Mouse (Mus musculus): ENCODE results near the gene Slco3a1. TPM values are rescaled to one million over a fixed set of nuclear protein-coding genes. Genes with fewer than 3 reads are reported as not detected.

Gene Slco3a1
- total and polyA plus RNA-seq, 2 experiments = 2.1 to 4.3 TPM

DNA sequence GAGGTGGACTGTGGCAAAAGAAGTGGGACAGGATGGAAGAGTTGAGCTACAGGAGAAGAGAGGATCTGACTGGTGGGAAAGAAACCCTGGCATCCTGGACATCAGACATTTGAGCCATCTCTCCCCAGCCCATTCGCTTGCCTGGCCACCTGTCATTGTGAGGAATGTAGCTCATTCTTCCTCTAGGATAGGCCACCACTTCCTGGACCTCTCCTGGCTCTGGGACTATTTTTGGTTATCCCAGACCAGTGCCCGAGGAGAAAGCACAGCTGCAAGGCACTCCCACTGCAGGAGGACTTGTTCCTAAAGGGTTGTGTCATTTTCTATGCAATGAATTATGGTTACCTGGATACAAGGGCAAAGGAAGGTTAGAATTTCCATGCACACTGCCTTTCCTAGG lies 103.5 kb downstream of the Slco3a1 start:
- WGBS = 57% methylated on average over 2 of the region's 2 CpGs

DNA sequence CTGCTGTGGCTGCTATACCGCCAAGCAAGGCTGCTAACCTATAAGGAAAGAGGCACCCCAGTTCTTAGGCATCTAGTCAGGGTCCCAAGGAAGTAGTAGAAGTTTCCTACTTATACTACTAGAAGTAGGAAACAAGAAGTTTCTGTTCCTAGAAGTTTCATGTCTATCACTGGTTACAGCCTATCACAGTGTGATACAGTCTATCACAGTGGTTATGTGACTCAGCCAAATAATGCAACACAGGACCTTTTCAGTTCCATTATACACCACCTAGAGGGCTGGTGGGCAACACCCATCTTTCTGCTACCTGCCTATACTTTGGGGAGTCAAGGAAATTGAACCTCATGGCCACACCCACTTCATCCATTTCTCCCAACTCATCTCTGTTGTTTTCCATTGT lies 104.8 kb downstream of the Slco3a1 start:
- WGBS = 100% methylated on average over 1 of the region's 1 CpGs
- no peak for DNase-seq (ENCODE audit: extremely low read depth, low read depth, low spot score)
- Histone ChIP-seq H3K79me2 (ENCODE audit: control insufficient read depth, insufficient read depth, low read length) (no peaks in the 10 kb centered on the region), H3K4me1 (ENCODE audit: control insufficient read depth, insufficient read depth, low read length) (no peaks in the 10 kb centered on the region), H3K4me3 (ENCODE audit: insufficient read depth, low read depth, low read length) (no peak overlapping the region), H3K36me3 (ENCODE audit: control insufficient read depth, insufficient read depth, low read length) (no peaks in the 10 kb centered on the region), H3K27me3 (ENCODE audit: control insufficient read depth, insufficient read depth, low read length) (no peaks in the 10 kb centered on the region), H3K9ac (ENCODE audit: low read depth, low read length) (no peak overlapping the region), H3K27ac (replicated peaks; ENCODE audit: insufficient read depth, low read depth, low read length) (no peak overlapping the region)
- TF ChIP-seq CTCF (IDR thresholded peaks at IDR 0.05; ENCODE audit: low read depth, low read length) (no peak), POLR2A (IDR thresholded peaks at IDR 0.05; ENCODE audit: extremely low read depth, insufficient read depth, low read length) (no peak)

More for the DNA sequence above, 103.5 kb downstream of the Slco3a1 start:
- no peaks in the 10 kb centered on the region for H3K4me1 ChIP-seq (ENCODE audit: control insufficient read depth, insufficient read depth, low read length)
- TF ChIP-seq POLR2A (IDR thresholded peaks at IDR 0.05; ENCODE audit: extremely low read depth, insufficient read depth, low read length) (no peak), CTCF (IDR thresholded peaks at IDR 0.05; ENCODE audit: low read depth, low read length) (no peak)
- H3K9ac ChIP-seq (ENCODE audit: low read depth, low read length) = no peak overlapping the region
- no peak overlapping the region for H3K4me3 ChIP-seq (ENCODE audit: insufficient read depth, low read depth, low read length)
- no peak for DNase-seq (ENCODE audit: extremely low read depth, low read depth, low spot score)
- no peak overlapping the region for H3K27ac ChIP-seq (replicated peaks; ENCODE audit: insufficient read depth, low read depth, low read length)
- H3K27me3 ChIP-seq (ENCODE audit: control insufficient read depth, insufficient read depth, low read length) = no peaks in the 10 kb centered on the region
- H3K36me3 ChIP-seq (ENCODE audit: control insufficient read depth, insufficient read depth, low read length) = no peaks in the 10 kb centered on the region
- no peaks in the 10 kb centered on the region for H3K79me2 ChIP-seq (ENCODE audit: control insufficient read depth, insufficient read depth, low read length)

DNA sequence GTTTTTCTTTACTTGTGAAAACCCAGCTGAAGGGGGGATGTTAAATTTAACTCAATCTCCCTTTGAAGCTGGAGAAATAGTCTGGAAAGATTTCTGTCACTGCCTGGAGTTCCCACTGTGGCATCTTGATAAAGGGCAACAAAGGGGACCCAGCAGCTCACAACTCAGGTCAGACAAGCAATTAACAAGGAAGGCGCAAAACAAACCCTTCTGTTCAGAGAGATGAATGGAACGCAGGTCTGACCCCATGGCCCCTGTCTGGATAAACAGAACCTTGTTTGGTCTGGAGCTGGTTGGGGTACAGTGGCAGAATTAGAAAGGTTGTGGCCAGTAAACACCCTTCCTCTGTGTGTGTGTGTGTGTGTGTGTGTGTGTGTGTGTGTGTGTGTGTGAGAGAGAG lies 106.8 kb downstream of the Slco3a1 start:
- no peaks in the 10 kb centered on the region for H3K36me3 ChIP-seq (ENCODE audit: control insufficient read depth, insufficient read depth, low read length)
- no peak for DNase-seq (ENCODE audit: extremely low read depth, low read depth, low spot score)
- no peaks in the 10 kb centered on the region for H3K4me1 ChIP-seq (ENCODE audit: control insufficient read depth, insufficient read depth, low read length)
- no peak overlapping the region for H3K4me3 ChIP-seq (ENCODE audit: insufficient read depth, low read depth, low read length)
- 30% methylated on average over 2 of the region's 2 CpGs for WGBS
- no peaks in the 10 kb centered on the region for H3K27me3 ChIP-seq (ENCODE audit: control insufficient read depth, insufficient read depth, low read length)
- no peak overlapping the region for H3K9ac ChIP-seq (ENCODE audit: low read depth, low read length)
- no peak overlapping the region for H3K27ac ChIP-seq (replicated peaks; ENCODE audit: insufficient read depth, low read depth, low read length)
- TF ChIP-seq POLR2A (IDR thresholded peaks at IDR 0.05; ENCODE audit: extremely low read depth, insufficient read depth, low read length) = no peak
- no peak for TF ChIP-seq CTCF (IDR thresholded peaks at IDR 0.05; ENCODE audit: low read depth, low read length)
- H3K79me2 ChIP-seq (ENCODE audit: control insufficient read depth, insufficient read depth, low read length) = no peaks in the 10 kb centered on the region

DNA sequence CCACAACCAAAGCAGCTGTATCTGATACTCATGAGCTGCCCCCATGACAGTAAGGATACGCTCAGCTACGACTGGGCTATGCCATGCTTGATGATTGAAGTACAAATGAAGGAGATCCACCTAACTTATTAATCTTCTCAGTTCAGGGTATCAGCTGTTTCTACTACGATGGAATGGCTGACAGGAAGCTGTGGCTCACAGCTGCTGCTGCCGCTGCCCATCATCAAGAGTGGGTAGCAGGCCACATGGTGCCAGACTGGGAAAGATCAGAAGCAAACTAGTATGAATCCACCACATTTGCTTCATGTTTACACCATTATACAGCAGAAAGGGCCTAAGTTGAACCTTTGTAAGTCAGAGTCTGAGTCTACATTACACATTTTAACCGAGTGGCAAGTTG lies 109.4 kb downstream of the Slco3a1 start:
- no peaks in the 10 kb centered on the region for H3K27me3 ChIP-seq (ENCODE audit: control insufficient read depth, insufficient read depth, low read length)
- whole genome bisulfite sequencing = 82% methylated on average over 5 of the region's 5 CpGs
- no peaks in the 10 kb centered on the region for H3K79me2 ChIP-seq (ENCODE audit: control insufficient read depth, insufficient read depth, low read length)
- no peaks in the 10 kb centered on the region for H3K36me3 ChIP-seq (ENCODE audit: control insufficient read depth, insufficient read depth, low read length)
- no peak overlapping the region for H3K27ac ChIP-seq (replicated peaks; ENCODE audit: insufficient read depth, low read depth, low read length)
- no peak overlapping the region for H3K9ac ChIP-seq (ENCODE audit: low read depth, low read length)
- H3K4me1 ChIP-seq (ENCODE audit: control insufficient read depth, insufficient read depth, low read length) = no peaks in the 10 kb centered on the region
- TF ChIP-seq POLR2A (IDR thresholded peaks at IDR 0.05; ENCODE audit: extremely low read depth, insufficient read depth, low read length) = no peak
- no peak for TF ChIP-seq CTCF (IDR thresholded peaks at IDR 0.05; ENCODE audit: low read depth, low read length)
- DNase-seq (ENCODE audit: extremely low read depth, low read depth, low spot score) = no peak
- H3K4me3 ChIP-seq (ENCODE audit: insufficient read depth, low read depth, low read length) = no peak overlapping the region

DNA sequence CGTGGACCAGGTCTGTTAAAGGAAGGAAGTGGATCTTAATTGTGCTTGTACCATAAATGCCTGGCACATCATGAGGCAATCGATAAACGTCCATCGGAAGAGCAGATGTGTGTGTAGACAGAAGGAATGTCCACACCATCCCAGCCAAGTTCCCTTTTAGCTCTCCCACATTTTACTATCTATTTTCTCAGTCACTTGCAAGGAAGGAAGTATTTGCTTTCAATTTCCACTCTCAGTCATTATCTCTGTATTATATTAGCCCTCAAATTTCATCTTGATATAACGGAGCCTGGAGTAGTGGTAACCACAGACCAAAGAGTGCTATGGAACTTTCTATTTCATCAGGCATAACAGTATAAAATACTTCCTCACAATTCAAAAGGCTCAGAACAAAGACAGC lies 112.2 kb downstream of the Slco3a1 start:
- Histone ChIP-seq H3K27ac (replicated peaks; ENCODE audit: insufficient read depth, low read depth, low read length) (no peak overlapping the region), H3K4me3 (ENCODE audit: insufficient read depth, low read depth, low read length) (no peak overlapping the region), H3K27me3 (ENCODE audit: control insufficient read depth, insufficient read depth, low read length) (no peaks in the 10 kb centered on the region), H3K4me1 (ENCODE audit: control insufficient read depth, insufficient read depth, low read length) (no peaks in the 10 kb centered on the region), H3K9ac (ENCODE audit: low read depth, low read length) (no peak overlapping the region), H3K79me2 (ENCODE audit: control insufficient read depth, insufficient read depth, low read length) (no peaks in the 10 kb centered on the region), H3K36me3 (ENCODE audit: control insufficient read depth, insufficient read depth, low read length) (no peaks in the 10 kb centered on the region)
- no peak for DNase-seq (ENCODE audit: extremely low read depth, low read depth, low spot score)
- WGBS = 74% methylated on average over 5 of the region's 5 CpGs
- no peak for TF ChIP-seq CTCF (IDR thresholded peaks at IDR 0.05; ENCODE audit: low read depth, low read length)
- no peak for TF ChIP-seq POLR2A (IDR thresholded peaks at IDR 0.05; ENCODE audit: extremely low read depth, insufficient read depth, low read length)

GRCm38 (mm10) chr7:74437534-74437933 lies 117.0 kb downstream of the Slco3a1 start:
- Histone ChIP-seq H3K36me3 (ENCODE audit: control insufficient read depth, insufficient read depth, low read length) (no peaks in the 10 kb centered on the region), H3K27me3 (ENCODE audit: control insufficient read depth, insufficient read depth, low read length) (no peaks in the 10 kb centered on the region), H3K79me2 (ENCODE audit: control insufficient read depth, insufficient read depth, low read length) (no peaks in the 10 kb centered on the region), H3K4me3 (ENCODE audit: insufficient read depth, low read depth, low read length) (no peak overlapping the region), H3K4me1 (ENCODE audit: control insufficient read depth, insufficient read depth, low read length) (no peaks in the 10 kb centered on the region), H3K9ac (ENCODE audit: low read depth, low read length) (no peak overlapping the region), H3K27ac (replicated peaks; ENCODE audit: insufficient read depth, low read depth, low read length) (no peak overlapping the region)
- DNase-seq (ENCODE audit: extremely low read depth, low read depth, low spot score) = no peak
- TF ChIP-seq POLR2A (IDR thresholded peaks at IDR 0.05; ENCODE audit: extremely low read depth, insufficient read depth, low read length) (no peak), CTCF (IDR thresholded peaks at IDR 0.05; ENCODE audit: low read depth, low read length) (no peak)
- 59% methylated on average over 1 of the region's 1 CpGs for WGBS

Data from liver, adult 2 months (tissue).